Mouse (Mus musculus): ENCODE data around the gene Clstn3.
"Not testable (repeated sequence)": the region's sequence is repeated elsewhere in the genome, so short reads cannot be mapped to it uniquely, and the experiment has no call there.

The Clstn3 gene

DNA sequence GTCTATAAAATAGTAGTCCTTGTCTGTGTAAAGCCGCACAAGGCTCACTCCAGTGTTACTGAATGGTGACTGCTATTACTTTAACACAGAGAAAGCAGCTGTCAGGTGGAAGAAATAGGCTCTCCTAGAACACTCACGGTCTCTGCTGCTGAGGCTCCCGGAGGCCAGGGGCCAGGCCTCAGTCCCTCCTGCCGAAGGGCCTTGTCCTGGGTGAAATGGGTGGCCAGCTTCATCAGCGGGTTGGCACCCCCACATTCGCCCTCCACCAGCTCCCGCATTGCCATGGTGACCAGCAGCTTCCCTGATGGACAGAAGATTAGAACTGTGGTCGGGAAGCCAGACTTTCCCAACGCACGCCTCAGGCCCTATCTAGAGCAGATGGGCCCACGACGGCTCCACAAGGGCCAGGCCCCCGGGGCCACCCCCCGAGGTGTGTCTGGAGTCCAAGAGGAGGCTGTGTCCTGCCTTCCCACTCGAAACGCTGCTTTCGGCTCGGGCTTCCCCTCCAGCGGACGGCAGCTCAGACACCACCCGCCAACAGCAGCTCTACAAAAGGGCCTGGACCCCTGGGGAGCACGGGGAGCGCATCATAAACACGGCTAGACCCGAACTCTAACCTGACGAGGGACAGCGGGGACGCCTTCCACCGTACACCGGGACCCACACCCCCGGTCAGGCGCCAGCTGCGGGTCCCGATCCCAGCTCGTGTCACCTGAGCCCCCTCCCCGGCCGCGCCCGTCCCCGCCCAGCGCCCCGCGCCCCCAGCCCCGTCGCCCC is 50.3 kb downstream of the Clstn3 start:
- CTCF ChIA-PET, result interaction anchor here (0.7 kb wide), 1 partner anchor 1845 kb away, joined by 13 read pairs; no protein-coding TSS in a partner anchor

DNA sequence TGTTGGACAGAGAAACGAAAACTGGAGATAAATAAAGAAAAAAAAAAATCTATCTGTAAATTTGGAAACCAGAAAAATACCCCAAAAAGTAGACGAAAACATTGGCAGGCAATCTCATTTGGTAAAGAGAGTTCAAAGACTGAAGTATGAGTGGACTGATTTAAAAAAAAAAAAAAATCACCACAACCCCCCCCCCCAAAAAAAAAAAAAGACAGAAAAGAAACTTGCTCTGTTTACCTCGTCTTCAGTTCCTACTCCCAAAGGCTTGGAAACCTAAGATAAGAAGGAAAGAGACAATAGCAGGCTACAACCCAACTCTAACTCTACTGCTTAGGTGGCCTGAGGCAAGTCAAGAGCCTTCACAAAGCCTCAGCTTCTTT is 50.8 kb downstream of the Clstn3 start:
- CTCF ChIA-PET, result interaction anchor here (0.7 kb wide), 1 partner anchor 1844 kb away, joined by 13 read pairs; no protein-coding TSS in a partner anchor

DNA sequence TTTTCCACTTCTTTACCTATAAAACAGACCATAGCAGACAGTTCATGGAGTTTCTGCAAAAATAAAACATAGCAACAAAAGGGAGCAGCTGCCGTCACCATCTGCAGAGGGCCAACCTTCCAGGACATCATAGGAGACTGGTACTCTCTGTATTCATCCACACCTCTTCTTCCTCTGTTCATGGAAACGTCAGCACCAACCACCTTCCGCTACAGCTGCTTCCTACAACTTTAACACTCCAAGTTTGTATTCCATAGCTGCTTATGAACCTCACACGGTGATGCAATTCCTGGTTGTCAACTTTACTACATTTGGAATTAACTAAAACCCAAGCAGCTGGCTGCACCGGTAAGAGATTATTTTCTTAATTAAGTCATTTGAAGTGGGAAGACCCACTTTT is 56.2 kb downstream of the Clstn3 start:
- CTCF ChIA-PET, result no interaction called here

DNA sequence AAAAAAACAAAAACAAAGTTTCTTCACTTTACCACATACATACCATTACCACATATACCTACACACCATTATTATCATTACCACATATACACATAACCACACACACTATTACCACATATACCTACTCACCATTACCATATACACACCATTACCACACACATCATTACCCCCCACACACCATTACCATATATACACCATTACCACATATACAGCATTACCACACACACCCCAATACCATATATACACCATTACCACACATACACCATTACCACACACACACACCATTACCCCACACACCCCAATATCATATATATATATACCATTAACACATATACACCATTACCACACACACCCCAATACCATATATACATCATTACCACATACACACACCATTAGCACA is 57.4 kb downstream of the Clstn3 start:
- CTCF ChIA-PET, result no interaction called here

DNA sequence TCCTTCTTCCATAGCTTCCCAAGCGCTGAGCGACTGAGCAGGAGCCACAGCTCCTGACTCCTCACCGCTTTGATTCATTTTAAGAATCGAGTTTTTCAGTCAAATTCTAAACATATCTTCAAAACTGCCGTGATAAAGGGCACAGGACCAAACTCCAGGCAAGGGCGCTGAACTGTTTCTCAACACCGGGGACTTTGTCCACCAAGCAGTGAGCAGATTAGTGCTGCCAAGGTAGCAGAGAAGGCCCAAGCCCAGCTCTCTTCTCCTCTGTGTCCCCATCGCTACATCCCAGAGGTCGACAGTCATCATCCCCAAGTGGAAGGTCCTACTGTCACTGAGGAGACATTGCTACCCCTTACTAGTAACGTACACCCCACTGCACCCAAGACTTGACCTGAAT is 58.3 kb downstream of the Clstn3 start:
- CTCF ChIA-PET, result interaction anchor here (0.6 kb wide), 1 partner anchor 667 kb away, joined by 4 read pairs; no protein-coding TSS in a partner anchor

DNA sequence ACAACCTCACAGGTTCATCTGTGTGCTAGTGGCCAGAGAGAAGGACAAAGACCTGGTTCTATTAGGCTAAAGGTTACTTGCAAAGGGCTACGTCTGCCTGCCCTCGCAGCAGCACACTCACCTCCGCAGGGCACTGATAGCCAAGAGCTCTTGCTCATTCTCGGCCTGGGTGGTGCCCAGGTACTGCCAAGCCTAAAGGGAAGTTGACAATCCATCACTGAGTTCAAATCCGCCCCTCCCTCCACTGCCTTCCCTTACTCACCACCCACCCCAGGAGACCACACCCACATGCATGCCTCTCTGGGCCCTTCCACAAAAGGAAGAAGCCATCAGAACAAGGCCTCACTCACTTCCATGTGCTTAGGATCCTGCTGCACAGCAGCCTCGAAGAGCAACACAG is 64.9 kb downstream of the Clstn3 start:
- CTCF ChIA-PET, result no interaction called here

DNA sequence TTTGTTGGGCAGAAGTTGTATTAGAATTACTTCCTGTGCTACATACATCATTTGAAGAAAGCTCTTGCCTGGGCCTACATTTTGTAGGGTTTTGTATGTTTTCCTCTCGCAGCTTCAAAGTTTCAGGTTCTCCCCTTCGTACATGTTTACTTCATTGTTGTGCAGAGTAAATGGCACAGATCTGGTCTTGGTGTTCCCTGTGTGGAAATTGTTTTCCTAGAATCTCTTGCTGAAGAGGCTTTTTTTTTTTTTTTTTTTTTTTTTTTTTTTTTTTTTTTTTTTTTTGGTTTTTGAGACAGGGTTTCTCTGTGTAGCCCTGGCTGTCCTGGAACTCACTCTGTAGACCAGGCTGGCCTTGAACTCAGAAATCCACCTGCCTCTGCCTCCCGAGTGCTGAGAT is 69.6 kb downstream of the Clstn3 start:
- CTCF ChIA-PET, result not testable (repeated sequence)

Measured in spleen, embryonic (tissue).